Mouse (Mus musculus): ENCODE results near the gene Traip. TPM values are rescaled to one million over a fixed set of nuclear protein-coding genes. Genes with fewer than 3 reads are reported as not detected.

Gene Traip
- total and polyA plus RNA-seq, 2 experiments from 2014 or later = 3.3 to 4.8 TPM

DNA sequence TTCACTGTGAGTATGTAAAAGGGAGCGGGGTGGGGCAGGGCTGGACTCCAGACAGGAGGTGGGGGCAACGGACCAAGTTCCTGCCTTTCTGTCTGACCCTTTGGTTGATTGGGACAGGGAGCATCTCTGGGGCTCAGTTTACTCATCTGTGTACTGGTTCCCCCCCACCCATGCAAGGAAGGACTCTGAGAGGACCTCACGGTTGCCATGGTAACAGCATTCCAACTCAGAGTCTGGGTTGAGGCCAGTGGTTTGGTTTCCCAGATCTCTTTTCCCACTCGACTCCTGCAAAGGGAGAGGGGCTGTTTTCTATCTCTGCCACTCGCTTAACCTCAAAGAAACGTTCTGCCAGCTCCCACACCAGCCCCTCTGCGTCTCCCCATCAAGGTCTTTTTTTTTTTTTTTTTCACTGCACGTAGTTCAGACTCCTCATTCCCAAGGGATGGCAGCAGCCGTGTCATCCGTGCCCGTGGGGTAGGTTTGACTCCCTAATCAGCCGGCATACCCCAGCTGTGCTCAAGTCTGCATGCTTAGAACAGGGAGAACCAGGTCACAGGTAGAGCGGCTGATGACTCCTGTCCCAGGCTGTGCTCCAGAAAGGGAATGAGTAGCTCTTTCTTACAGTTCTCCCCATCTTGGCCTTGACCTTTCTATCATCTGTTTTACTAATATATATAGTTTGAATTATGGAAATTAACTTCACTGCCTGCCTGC, 31.9 kb upstream of the Traip start:
- H3K4me2 ChIP-seq (ENCODE audit: low read depth, low read length) = no peak overlapping the region
- DNase-seq (ENCODE audit: low spot score) (no peak), ATAC-seq (ENCODE audit: insufficient read depth, low read depth) (no peak)
- no peak overlapping the region for H3K4me3 ChIP-seq (ENCODE audit: low read depth, low read length)
- no peak overlapping the region for H3K9ac ChIP-seq (replicated peaks; ENCODE audit: low read depth, low read length)
- no peaks in the 10 kb centered on the region for H3K27me3 ChIP-seq (ENCODE audit: control insufficient read depth, insufficient read depth, low read length)
- H3K9me3 ChIP-seq (replicated peaks; ENCODE audit: control insufficient read depth, low read length) = no peaks in the 10 kb centered on the region
- H3K36me3 ChIP-seq (replicated peaks; ENCODE audit: control insufficient read depth, insufficient read depth, low read length) = no peaks in the 10 kb centered on the region
- WGBS = 33% methylated on average over 13 of the region's 13 CpGs
- H3K27ac ChIP-seq (ENCODE audit: low read depth) = no peak overlapping the region
- TF ChIP-seq CTCF (IDR thresholded peaks at IDR 0.05; ENCODE audit: low read depth) (no peak), EP300 (IDR thresholded peaks at IDR 0.05; ENCODE audit: low read depth) (no peak)
- no peaks in the 10 kb centered on the region for H3K4me1 ChIP-seq (ENCODE audit: control insufficient read depth, insufficient read depth)

DNA sequence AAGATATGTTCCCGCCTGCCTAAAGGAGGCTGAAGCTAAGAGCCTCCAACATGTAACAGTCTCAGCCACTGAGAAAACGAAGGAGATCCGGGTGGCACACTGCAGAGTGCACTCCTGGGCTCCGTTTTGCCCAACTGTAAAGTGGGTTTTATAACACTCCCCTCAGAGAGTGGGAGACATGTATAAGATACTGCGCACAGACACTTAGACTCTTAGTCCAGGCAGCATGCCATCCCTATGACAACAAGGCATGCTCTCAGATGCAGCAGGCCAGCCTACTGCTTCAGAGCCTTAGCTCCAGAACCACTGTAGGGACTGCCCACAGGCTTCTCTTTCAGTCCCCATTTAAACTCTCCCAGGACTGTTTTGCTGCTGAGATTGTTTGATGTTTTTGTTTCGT, 31.1 kb upstream of the Traip start:
- DNase-seq (ENCODE audit: low spot score) (no peak), ATAC-seq (ENCODE audit: insufficient read depth, low read depth) (no peak)
- Histone ChIP-seq H3K4me1 (ENCODE audit: control insufficient read depth, insufficient read depth) (peaks cover 6% of the 10 kb centered on the region; the same call in 1 of the 2 replicates), H3K27me3 (ENCODE audit: control insufficient read depth, insufficient read depth, low read length) (no peaks in the 10 kb centered on the region), H3K9ac (replicated peaks; ENCODE audit: low read depth, low read length) (no peak overlapping the region), H3K4me3 (ENCODE audit: low read depth, low read length) (no peak overlapping the region), H3K36me3 (replicated peaks; ENCODE audit: control insufficient read depth, insufficient read depth, low read length) (no peaks in the 10 kb centered on the region), H3K4me2 (ENCODE audit: low read depth, low read length) (no peak overlapping the region), H3K9me3 (replicated peaks; ENCODE audit: control insufficient read depth, low read length) (no peaks in the 10 kb centered on the region), H3K27ac (ENCODE audit: low read depth) (no peak overlapping the region)
- 81% methylated on average over 6 of the region's 6 CpGs for WGBS
- TF ChIP-seq CTCF (IDR thresholded peaks at IDR 0.05; ENCODE audit: low read depth) (no peak), EP300 (IDR thresholded peaks at IDR 0.05; ENCODE audit: low read depth) (no peak)

DNA sequence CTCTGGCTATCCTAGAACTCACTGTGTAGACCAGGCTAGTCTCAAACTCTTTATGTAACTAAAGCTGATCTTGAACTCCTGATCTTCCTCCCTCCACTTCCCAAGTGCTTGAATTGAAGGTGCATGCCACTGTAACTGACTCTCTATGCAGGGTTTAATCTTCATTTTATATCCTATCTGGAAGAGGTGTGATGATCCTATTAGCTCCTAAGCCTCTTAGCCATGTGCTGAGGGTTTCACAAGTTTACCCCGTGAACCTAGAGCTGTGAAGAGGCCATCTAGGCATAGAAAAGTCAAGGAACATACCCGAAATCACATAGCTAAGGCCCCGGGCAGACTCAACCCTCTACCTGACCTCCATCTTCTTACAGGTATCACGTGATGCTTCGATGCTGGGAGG, 30.5 kb upstream of the Traip start:
- Histone ChIP-seq H3K9me3 (replicated peaks; ENCODE audit: control insufficient read depth, low read length) (no peaks in the 10 kb centered on the region), H3K4me3 (ENCODE audit: low read depth, low read length) (no peak overlapping the region), H3K4me2 (ENCODE audit: low read depth, low read length) (no peak overlapping the region), H3K27me3 (ENCODE audit: control insufficient read depth, insufficient read depth, low read length) (no peaks in the 10 kb centered on the region), H3K9ac (replicated peaks; ENCODE audit: low read depth, low read length) (no peak overlapping the region), H3K4me1 (ENCODE audit: control insufficient read depth, insufficient read depth) (peaks cover 11% of the 10 kb centered on the region), H3K36me3 (replicated peaks; ENCODE audit: control insufficient read depth, insufficient read depth, low read length) (no peaks in the 10 kb centered on the region), H3K27ac (ENCODE audit: low read depth) (no peak overlapping the region)
- 67% methylated on average over 5 of the region's 5 CpGs for WGBS
- ATAC-seq (ENCODE audit: insufficient read depth, low read depth) (no peak), DNase-seq (ENCODE audit: low spot score) (no peak)
- TF ChIP-seq CTCF (IDR thresholded peaks at IDR 0.05; ENCODE audit: low read depth) = no peak

DNA sequence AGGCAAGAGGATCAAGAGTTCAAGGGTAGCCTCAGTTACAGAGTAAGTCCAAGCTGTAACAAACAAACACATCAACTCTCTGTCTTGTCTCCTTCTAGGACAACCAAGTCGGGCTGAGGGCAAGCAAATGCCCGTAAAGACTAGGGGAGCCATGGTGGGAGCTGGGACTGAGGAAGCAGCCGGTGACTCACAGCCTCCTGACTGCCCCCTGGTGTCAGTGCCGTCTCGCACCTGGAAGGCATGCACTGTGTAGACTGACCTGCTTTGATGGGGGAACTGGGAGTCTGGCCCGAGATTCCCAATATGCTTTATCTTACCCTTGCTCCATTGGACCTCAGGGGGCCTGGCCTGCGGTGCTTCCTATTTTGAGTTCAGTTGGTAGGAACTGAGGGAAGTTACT, 26.9 kb upstream of the Traip start:
- ATAC-seq (ENCODE audit: insufficient read depth, low read depth) (peak; percentile 40; the same call in 1 of the 2 replicates), DNase-seq (ENCODE audit: low spot score) (no peak)
- peaks cover 30% of the 10 kb centered on the region for H3K4me1 ChIP-seq (ENCODE audit: control insufficient read depth, insufficient read depth)
- whole genome bisulfite sequencing = 51% methylated on average over 7 of the region's 7 CpGs
- H3K9me3 ChIP-seq (replicated peaks; ENCODE audit: control insufficient read depth, low read length) = no peaks in the 10 kb centered on the region
- H3K36me3 ChIP-seq (replicated peaks; ENCODE audit: control insufficient read depth, insufficient read depth, low read length) = no peaks in the 10 kb centered on the region
- no peak overlapping the region for H3K27ac ChIP-seq (ENCODE audit: low read depth)
- no peaks in the 10 kb centered on the region for H3K27me3 ChIP-seq (ENCODE audit: control insufficient read depth, insufficient read depth, low read length)
- no peak overlapping the region for H3K4me2 ChIP-seq (ENCODE audit: low read depth, low read length)
- H3K9ac ChIP-seq (replicated peaks; ENCODE audit: low read depth, low read length) = no peak overlapping the region
- no peak for TF ChIP-seq EP300 (IDR thresholded peaks at IDR 0.05; ENCODE audit: low read depth)
- TF ChIP-seq CTCF (IDR thresholded peaks at IDR 0.05; ENCODE audit: low read depth) = peak; percentile 46
- no peak overlapping the region for H3K4me3 ChIP-seq (ENCODE audit: low read depth, low read length)

DNA sequence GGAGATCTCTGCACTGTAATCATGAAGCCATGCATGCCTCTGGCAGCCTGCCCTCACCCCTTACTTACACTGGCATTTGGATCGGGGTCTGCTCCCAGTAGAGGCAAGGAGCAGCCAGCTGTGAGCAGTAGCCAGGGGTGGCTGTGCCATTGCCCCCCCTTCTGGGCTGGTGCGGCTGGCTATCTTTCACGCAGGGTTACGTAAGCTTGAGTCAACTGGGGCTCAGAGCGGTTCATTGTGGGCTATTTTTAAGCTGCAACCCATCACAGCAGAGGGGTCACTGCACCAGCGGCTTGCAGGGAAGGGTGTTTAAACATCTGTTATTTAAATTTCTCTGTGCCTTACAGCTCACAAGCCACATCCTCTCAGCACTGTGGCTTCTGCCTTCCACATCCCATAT, 26.0 kb upstream of the Traip start:
- no peaks in the 10 kb centered on the region for H3K36me3 ChIP-seq (replicated peaks; ENCODE audit: control insufficient read depth, insufficient read depth, low read length)
- no peaks in the 10 kb centered on the region for H3K27me3 ChIP-seq (ENCODE audit: control insufficient read depth, insufficient read depth, low read length)
- H3K4me2 ChIP-seq (ENCODE audit: low read depth, low read length) = 0 out of 2 replicates have a peak overlapping the region, but pooled peaks have one; percentile 10
- H3K4me3 ChIP-seq (ENCODE audit: low read depth, low read length) = no peak overlapping the region
- ATAC-seq (ENCODE audit: insufficient read depth, low read depth) (peak; percentile 57), DNase-seq (ENCODE audit: low spot score) (peak; percentile 45)
- no peak overlapping the region for H3K27ac ChIP-seq (ENCODE audit: low read depth)
- WGBS = 16% methylated on average over 6 of the region's 6 CpGs
- H3K4me1 ChIP-seq (ENCODE audit: control insufficient read depth, insufficient read depth) = peaks cover 38% of the 10 kb centered on the region
- H3K9ac ChIP-seq (replicated peaks; ENCODE audit: low read depth, low read length) = no peak overlapping the region
- no peaks in the 10 kb centered on the region for H3K9me3 ChIP-seq (replicated peaks; ENCODE audit: control insufficient read depth, low read length)
- no peak for TF ChIP-seq CTCF (IDR thresholded peaks at IDR 0.05; ENCODE audit: low read depth)
- TF ChIP-seq EP300 (IDR thresholded peaks at IDR 0.05; ENCODE audit: low read depth) = no peak

DNA sequence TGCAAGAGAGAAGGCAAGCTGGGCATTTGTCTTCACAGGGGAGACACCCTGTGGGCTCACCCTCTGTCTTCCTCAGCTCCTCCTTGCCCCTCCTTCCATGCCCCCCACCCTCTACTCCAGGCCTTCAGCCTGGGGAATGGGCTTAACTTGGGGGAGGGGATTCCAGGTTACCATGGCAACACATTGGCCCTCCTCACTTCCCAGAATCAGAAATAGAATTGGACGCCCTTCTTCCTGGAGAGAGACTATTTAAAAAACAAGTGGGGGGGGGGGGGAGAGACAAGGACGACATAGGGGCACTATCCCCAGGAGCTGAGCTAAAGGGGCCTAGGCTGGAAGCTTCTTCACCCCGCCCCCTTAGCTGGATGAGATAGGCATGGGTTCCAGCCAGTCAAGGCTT, 24.7 kb upstream of the Traip start:
- 48% methylated on average over 3 of the region's 3 CpGs for WGBS
- Histone ChIP-seq H3K4me3 (ENCODE audit: low read depth, low read length) (no peak overlapping the region), H3K4me1 (ENCODE audit: control insufficient read depth, insufficient read depth) (peaks cover 38% of the 10 kb centered on the region)

More for the DNA sequence above, 24.7 kb upstream of the Traip start:
- H3K9ac ChIP-seq (replicated peaks; ENCODE audit: low read depth, low read length) = no peak overlapping the region
- no peaks in the 10 kb centered on the region for H3K27me3 ChIP-seq (ENCODE audit: control insufficient read depth, insufficient read depth, low read length)
- no peak overlapping the region for H3K27ac ChIP-seq (ENCODE audit: low read depth)
- H3K4me2 ChIP-seq (ENCODE audit: low read depth, low read length) = no peak overlapping the region
- DNase-seq (ENCODE audit: low spot score) = no peak
- no peaks in the 10 kb centered on the region for H3K36me3 ChIP-seq (replicated peaks; ENCODE audit: control insufficient read depth, insufficient read depth, low read length)
- ATAC-seq (ENCODE audit: insufficient read depth, low read depth) = no peak
- TF ChIP-seq CTCF (IDR thresholded peaks at IDR 0.05; ENCODE audit: low read depth) (no peak), EP300 (IDR thresholded peaks at IDR 0.05; ENCODE audit: low read depth) (no peak)
- H3K9me3 ChIP-seq (replicated peaks; ENCODE audit: control insufficient read depth, low read length) = no peaks in the 10 kb centered on the region
